Mouse (Mus musculus) adrenal gland, adult 8-10 months (tissue): ENCODE results near the gene Tmem87a. TPM values are rescaled to one million over a fixed set of nuclear protein-coding genes. Genes with fewer than 3 reads are reported as not detected.

Source experiments
- DNase-seq: peaks from one replicate; pipeline ENCODE4 v3.0.0; 2022
- total RNA-seq, 4 experiments: library from RNA; stranded (reverse); gene quantifications; 2 replicates each; pipeline ENCODE4 v1.2.4; 2022

Tmem87a gene
- 10 to 100 TPM; 48.4 to 61.4 (median 53.4) TPM for total RNA-seq

- DNase-seq, result peak; percentile 95
These were observed at the start of gene Tmem87a for GRCm38 (mm10) chr2:120403986-120404822. Gene Tmem87a, minus strand, starts transcription at chr2:120404113.

- DNase-seq, result peak; percentile 18
These were observed 48.7 kb upstream of the Tmem87a start for GRCm38 (mm10) chr2:120452600-120452999.

- DNase-seq, result no peak
These were observed 46.8 kb upstream of the Tmem87a start for GRCm38 (mm10) chr2:120450724-120451123.

- no peak for DNase-seq
These were observed 43.4 kb upstream of the Tmem87a start for GRCm38 (mm10) chr2:120447306-120447705.

GRCm38 (mm10) chr2:120446373-120446772 is 42.5 kb upstream of the Tmem87a start:
- DNase-seq, result no peak

GRCm38 (mm10) chr2:120444486-120444885 is 40.6 kb upstream of the Tmem87a start:
- no peak for DNase-seq

- no peak for DNase-seq
These were observed 20.5 kb upstream of the Tmem87a start for GRCm38 (mm10) chr2:120424386-120424785.

- no peak for DNase-seq
These were observed 11.0 kb upstream of the Tmem87a start for GRCm38 (mm10) chr2:120414738-120415414.

GRCm38 (mm10) chr2:120414113-120414512 is 10.2 kb upstream of the Tmem87a start:
- DNase-seq, result no peak

- no peak for DNase-seq
These were observed 7.2 kb upstream of the Tmem87a start for GRCm38 (mm10) chr2:120411096-120411628.

GRCm38 (mm10) chr2:120404823-120405765 is 1.2 kb upstream of the Tmem87a start:
- no peak for DNase-seq

- no peak for DNase-seq
These were observed 294 bp downstream of the Tmem87a start, which contains the start of gene Ganc for GRCm38 (mm10) chr2:120403653-120403985. Gene Ganc, plus strand, starts transcription at chr2:120403896.

GRCm38 (mm10) chr2:120402813-120403212 is 1.1 kb downstream of the Tmem87a start:
- DNase-seq, result no peak

- DNase-seq, result no peak
These were observed 6.0 kb downstream of the Tmem87a start for GRCm38 (mm10) chr2:120397951-120398350.

GRCm38 (mm10) chr2:120392406-120392805 is 11.5 kb downstream of the Tmem87a start:
- DNase-seq, result no peak

GRCm38 (mm10) chr2:120390934-120391333 is 13.0 kb downstream of the Tmem87a start:
- DNase-seq, result no peak

- peak; percentile 23 for DNase-seq
These were observed 14.5 kb downstream of the Tmem87a start for GRCm38 (mm10) chr2:120389376-120389775.

GRCm38 (mm10) chr2:120387291-120387690 is 16.6 kb downstream of the Tmem87a start:
- DNase-seq, result no peak

- no peak for DNase-seq
These were observed 17.6 kb downstream of the Tmem87a start for GRCm38 (mm10) chr2:120386264-120386663.

- no peak for DNase-seq
These were observed 30.1 kb downstream of the Tmem87a start for GRCm38 (mm10) chr2:120373858-120374257.

- no peak for DNase-seq
These were observed 36.3 kb downstream of the Tmem87a start for GRCm38 (mm10) chr2:120367416-120368207.
